Mouse (Mus musculus): Measurements from ENCODE around the gene Mylpf. TPM values are rescaled to one million over a fixed set of nuclear protein-coding genes. Genes with fewer than 3 reads are reported as not detected.
A peak's percentile ranks its signal among the peaks of the same experiment; 100 is the strongest.

Mylpf gene
- total RNA-seq, 2 experiments from 2014 or later, result 4.3 to 25.5 TPM

DNA sequence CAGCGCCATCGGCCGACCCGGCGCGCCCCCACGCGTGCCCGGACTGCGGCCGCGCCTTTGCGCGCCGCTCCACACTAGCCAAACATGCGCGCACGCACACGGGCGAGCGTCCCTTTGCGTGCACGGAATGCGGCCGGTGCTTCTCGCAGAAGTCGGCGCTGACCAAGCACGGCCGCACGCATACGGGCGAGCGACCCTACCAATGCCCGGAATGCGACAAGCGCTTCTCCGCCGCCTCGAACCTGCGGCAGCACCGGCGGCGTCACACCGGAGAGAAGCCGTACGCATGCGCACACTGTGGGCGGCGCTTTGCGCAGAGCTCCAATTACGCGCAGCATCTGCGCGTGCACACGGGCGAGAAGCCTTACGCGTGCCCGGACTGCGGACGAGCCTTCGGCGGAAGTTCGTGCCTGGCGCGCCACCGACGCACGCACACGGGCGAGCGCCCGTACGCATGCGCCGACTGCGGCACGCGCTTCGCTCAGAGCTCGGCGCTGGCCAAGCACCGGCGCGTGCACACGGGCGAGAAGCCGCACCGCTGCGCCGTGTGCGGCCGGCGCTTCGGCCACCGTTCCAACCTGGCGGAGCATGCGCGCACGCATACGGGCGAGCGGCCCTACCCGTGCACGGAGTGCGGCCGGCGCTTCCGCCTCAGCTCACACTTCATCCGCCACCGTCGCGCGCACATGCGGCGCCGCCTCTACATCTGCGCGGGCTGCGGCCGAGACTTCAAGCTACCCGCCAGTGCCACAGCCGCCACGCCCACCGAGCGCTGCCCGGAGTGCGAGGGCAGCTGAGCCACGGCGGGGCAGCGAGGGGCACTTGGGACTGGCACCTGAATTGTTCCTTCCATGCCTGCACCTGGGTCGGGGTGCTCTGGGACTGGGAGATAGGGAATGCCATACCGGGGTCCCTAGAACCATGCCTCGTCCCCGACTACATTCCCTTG lies 45.4 kb downstream of the Mylpf start:
- ATAC-seq (replicated peaks; ENCODE audit: poor library complexity, severe bottlenecking), result peak; percentile 76

DNA sequence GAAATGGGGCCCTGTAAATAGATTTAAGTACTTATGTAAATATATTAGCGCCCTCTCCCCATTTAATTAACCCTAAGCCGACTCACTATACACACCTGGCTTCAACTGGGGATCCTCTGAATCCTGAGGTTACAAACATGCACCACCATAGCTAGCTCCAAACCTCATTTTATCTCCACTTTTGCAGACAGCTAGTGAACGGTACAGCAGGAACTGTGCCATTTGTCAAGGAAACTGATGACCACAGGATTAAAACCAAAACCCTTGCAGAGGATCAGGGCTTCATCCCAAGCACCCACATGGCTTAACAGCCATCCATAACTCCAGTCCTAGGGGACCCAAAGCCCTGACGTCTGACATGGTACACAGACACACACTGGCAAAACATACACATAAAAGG lies 46.3 kb downstream of the Mylpf start:
- ATAC-seq (replicated peaks; ENCODE audit: poor library complexity, severe bottlenecking), result no peak

DNA sequence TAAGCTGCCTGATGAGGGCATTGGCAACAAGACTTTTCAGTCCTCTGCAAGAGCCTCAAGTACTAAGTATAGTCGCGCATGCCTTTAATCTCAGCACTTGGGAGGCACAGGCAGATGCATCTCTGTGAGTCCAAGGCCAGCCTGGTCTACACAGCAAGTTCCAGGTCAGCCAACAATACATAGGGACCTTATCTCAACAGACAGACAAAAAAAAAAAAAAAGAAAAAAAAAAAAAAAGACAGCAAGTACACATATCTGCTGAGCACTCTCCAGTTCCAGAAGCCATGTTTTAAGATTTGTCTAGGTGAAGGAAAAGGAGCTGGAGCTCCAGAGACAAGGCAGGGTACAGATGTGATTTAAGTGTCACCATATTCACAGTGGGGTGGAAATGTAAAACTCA lies 47.3 kb downstream of the Mylpf start:
- no peak for ATAC-seq (replicated peaks; ENCODE audit: poor library complexity, severe bottlenecking)

DNA sequence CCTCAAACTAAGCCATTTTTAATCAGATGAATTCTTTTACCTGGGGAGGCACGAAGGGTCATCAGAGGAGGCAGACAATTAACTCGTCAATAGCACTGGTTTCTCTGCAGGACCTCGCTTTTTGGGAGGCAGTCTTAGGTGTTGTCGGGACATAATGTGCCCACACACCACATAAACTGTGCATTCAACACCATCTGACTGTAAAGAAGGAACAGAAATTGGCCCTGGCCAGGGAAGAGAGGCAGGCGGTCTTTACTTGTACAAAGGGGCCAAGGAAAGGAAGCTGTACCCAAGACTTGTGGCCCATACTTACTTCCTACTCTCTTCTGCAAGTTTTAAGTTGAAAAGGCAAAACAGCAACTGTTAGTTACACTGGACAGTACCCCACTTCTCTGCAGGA lies 47.8 kb downstream of the Mylpf start:
- 0 out of 2 replicates have a peak, but pooled peaks have one; percentile 4 for ATAC-seq (replicated peaks; ENCODE audit: poor library complexity, severe bottlenecking)

DNA sequence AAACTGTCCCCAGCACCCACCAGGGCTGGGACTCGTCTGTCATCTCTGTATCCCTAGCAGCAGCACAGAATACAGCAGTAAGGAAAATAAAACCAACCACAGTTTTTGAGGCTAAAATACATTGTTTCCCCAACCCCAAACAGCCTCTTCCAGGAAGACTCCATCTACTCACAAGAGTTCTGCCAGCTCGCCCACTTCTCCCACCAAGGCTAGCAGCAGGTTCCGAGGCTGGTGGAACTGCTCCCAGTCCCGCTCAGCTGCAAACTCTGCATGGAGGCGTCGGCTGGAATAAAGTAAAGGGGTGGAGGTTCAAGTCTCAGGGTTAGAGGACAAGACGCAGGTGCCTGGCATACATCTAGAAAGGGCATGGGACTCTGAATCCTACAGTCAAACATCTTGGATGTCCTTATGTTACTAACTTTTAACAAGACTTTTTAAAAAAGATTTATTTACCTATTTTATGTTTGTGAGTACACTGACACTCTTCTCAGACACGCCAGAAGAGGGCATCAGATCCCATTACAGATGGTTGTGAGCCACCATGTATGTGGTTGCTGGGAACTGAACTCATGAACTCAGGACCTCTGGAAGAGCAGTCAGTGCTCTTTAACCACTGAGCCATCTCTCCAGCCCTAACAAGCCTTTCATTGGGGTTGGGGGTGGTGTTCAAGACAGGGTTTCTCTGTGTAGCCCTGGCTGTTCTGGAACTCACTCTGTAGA lies 50.7 kb downstream of the Mylpf start:
- ATAC-seq (replicated peaks; ENCODE audit: poor library complexity, severe bottlenecking), result no peak

DNA sequence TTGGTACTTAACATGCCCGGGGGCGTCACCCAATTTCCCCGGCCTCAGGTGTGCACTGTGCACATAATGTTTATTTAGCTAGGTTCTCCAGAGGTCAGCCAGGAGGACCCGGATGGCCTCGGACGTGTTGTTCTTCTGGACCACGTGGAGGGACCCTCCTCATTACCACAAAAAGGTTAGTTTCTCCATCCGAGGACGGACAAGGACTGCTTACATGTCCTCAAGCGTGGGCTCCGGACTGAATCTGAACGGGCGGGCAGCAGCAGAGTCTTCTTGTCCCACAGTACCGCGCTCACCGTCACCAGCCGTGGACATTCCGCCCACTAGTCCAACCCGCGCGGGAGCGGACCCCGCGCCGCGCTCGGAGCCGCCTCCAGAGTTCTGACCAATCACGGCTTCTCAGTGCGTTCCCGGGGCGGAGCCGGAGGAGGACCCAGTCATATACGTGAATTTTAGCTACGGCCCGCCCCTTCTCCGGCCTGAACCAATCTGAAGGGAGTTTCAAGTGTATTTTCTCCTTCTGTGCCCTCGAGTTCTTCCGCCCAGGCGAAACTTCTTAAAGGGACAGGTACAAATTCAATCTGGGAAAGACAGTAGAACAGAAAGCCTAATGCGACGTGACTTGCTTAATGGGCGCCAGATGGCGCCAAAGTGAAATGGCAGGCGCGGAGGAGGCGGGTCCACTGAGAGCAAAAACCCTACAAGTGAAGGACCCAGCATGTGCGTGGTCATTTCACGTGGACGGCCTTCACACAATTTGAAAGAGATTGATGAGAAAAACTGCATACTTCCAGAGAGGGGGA lies 51.8 kb downstream of the Mylpf start, which contains the start of gene Dctpp1:
Gene Dctpp1, minus strand, starts transcription at position 401 of the 803 bp plus-strand sequence.
- ATAC-seq (replicated peaks; ENCODE audit: poor library complexity, severe bottlenecking), result peak; percentile 93

DNA sequence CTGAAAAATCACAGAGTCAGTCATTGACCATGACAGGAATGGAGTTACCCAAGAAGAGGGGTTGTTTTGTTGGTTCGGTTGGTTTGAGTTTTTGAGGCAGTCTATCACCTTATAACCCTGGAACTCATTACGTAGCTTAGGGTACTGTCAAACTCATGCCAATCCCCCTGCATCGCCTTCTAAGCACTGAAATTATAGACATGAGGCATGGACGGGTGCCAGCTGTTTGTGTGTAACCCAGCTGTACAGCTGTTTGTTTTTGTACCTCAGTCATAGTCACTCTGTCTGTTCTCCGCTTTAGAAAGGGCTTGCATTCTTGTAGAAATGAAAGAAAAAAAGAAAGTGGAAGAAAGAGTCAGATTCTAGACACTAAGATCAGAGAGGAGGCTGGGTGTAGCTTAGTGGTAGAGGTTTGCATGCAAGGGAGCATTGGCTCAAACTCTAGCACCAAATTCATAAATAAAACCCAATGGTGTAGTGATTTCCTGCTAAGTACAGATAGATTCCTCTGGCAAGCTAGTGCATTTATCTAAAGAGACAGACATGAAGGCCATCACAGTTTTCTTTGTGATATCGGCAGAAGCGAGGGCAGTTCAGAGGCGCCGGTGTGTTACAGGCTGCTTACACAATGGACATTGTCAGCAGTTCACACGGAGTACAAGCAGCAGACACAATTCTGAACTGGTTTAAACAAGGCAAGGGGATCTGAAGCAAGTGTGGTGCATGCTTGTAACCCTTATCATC lies 53.7 kb downstream of the Mylpf start:
- ATAC-seq (replicated peaks; ENCODE audit: poor library complexity, severe bottlenecking), result no peak

DNA sequence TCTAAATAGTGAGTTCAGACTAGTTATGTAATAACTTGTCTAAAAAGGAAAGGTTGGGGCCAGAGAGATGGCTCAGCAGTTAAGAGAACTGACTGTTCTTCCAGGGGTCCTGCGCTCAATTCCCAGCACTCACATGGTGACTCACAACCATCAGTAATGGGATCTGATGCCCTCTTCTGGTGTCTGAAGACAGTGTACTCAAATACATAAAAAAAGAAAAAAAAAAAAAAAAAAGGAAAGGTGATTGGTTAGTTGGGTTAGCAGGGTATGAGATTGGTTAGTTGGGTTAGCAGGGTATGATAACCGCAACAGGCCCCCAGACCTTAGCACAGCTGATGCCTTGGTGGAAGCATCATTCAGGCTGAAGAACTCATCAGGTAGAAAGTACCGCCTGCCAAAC lies 54.8 kb downstream of the Mylpf start:
- ATAC-seq (replicated peaks; ENCODE audit: poor library complexity, severe bottlenecking), result no peak

Other genes starting within 250 kb of the Mylpf start
- 72.3 and 78.9 TPM in 2 replicates for gene Cdipt, start 233.0 kb upstream of the Mylpf start, total RNA-seq (2014; fragmentation: Nextera tagmentation)
- gene Cdipt, start 233.0 kb upstream of the Mylpf start, total RNA-seq (2017), result 38.2 and 63.1 TPM in 2 replicates
- gene Cdiptos, start 232.8 kb upstream of the Mylpf start, total RNA-seq (2014; fragmentation: Nextera tagmentation), result 1.1 and 2.7 TPM in 2 replicates
- 0.26 and 1.1 TPM in 2 replicates for gene Cdiptos, start 232.8 kb upstream of the Mylpf start, total RNA-seq (2017)
- 9.8 and 13.1 TPM in 2 replicates for gene Mvp, start 194.3 kb upstream of the Mylpf start, total RNA-seq (2014; fragmentation: Nextera tagmentation)
- 17.7 and 22.1 TPM in 2 replicates for gene Mvp, start 194.3 kb upstream of the Mylpf start, total RNA-seq (2017)
- not detected in 2 replicates for gene Pagr1b, start 192.4 kb upstream of the Mylpf start, total RNA-seq (2014; fragmentation: Nextera tagmentation)
- 10.5 TPM in 1 of 2 replicates, not detected in the other for gene Pagr1b, start 192.4 kb upstream of the Mylpf start, total RNA-seq (2017)
- gene Pagr1a, start 191.5 kb upstream of the Mylpf start, total RNA-seq (2014; fragmentation: Nextera tagmentation), result 17.5 and 50.8 TPM in 2 replicates
- gene Pagr1a, start 191.5 kb upstream of the Mylpf start, total RNA-seq (2017), result 3.4 and 27.2 TPM in 2 replicates
- gene Gm42742, start 187.8 kb upstream of the Mylpf start, total RNA-seq (2014; fragmentation: Nextera tagmentation), result 2.3 and 28.3 TPM in 2 replicates
- gene Gm42742, start 187.8 kb upstream of the Mylpf start, total RNA-seq (2017), result 32.7 and 35.4 TPM in 2 replicates
- gene Prrt2, start 187.7 kb upstream of the Mylpf start, total RNA-seq (2014; fragmentation: Nextera tagmentation), result 1.8 and 6.9 TPM in 2 replicates
- gene Prrt2, start 187.7 kb upstream of the Mylpf start, total RNA-seq (2017), result 0.43 and 1.6 TPM in 2 replicates
- gene Maz, start 181.9 kb upstream of the Mylpf start, total RNA-seq (2014; fragmentation: Nextera tagmentation), result 143 and 169 TPM in 2 replicates
- 52.5 and 77.5 TPM in 2 replicates for gene Maz, start 181.9 kb upstream of the Mylpf start, total RNA-seq (2017)
- 26.2 and 29.2 TPM in 2 replicates for gene Kif22, start 166.4 kb upstream of the Mylpf start, total RNA-seq (2014; fragmentation: Nextera tagmentation)
- 65.0 and 67.4 TPM in 2 replicates for gene Kif22, start 166.4 kb upstream of the Mylpf start, total RNA-seq (2017)
- gene Zg16, start 121.6 kb upstream of the Mylpf start, total RNA-seq (2014; fragmentation: Nextera tagmentation), result not detected in 2 replicates
- gene Zg16, start 121.6 kb upstream of the Mylpf start, total RNA-seq (2017), result 1.6 and 2.5 TPM in 2 replicates
- 19.3 and 22.1 TPM in 2 replicates for gene AI467606, start 117.5 kb upstream of the Mylpf start, total RNA-seq (2014; fragmentation: Nextera tagmentation)
- gene AI467606, start 117.5 kb upstream of the Mylpf start, total RNA-seq (2017), result 23.5 and 25.9 TPM in 2 replicates
- gene Qprt, start 86.7 kb upstream of the Mylpf start, total RNA-seq (2014; fragmentation: Nextera tagmentation), result 2.7 and 3.1 TPM in 2 replicates
- 0.21 and 1.6 TPM in 2 replicates for gene Qprt, start 86.7 kb upstream of the Mylpf start, total RNA-seq (2017)
- 123 and 159 TPM in 2 replicates for gene Spn, start 71.1 kb upstream of the Mylpf start, total RNA-seq (2014; fragmentation: Nextera tagmentation)
- gene Spn, start 71.1 kb upstream of the Mylpf start, total RNA-seq (2017), result 293 and 356 TPM in 2 replicates
- 21.1 and 44.7 TPM in 2 replicates for gene Cd2bp2, start 12.8 kb upstream of the Mylpf start, total RNA-seq (2014; fragmentation: Nextera tagmentation)
- 44.1 and 58.2 TPM in 2 replicates for gene Cd2bp2, start 12.8 kb upstream of the Mylpf start, total RNA-seq (2017)
- 27.0 and 33.2 TPM in 2 replicates for gene Tbc1d10b, start 422 bp upstream of the Mylpf start, total RNA-seq (2014; fragmentation: Nextera tagmentation)
- gene Tbc1d10b, start 422 bp upstream of the Mylpf start, total RNA-seq (2017), result 26.2 and 35.0 TPM in 2 replicates
- 6.0 and 18.7 TPM in 2 replicates for gene Zfp553, start 24.2 kb downstream of the Mylpf start, total RNA-seq (2014; fragmentation: Nextera tagmentation)
- gene Zfp553, start 24.2 kb downstream of the Mylpf start, total RNA-seq (2017), result 11.4 and 12.0 TPM in 2 replicates
- 17.1 and 23.3 TPM in 2 replicates for gene Sept1, start 24.2 kb downstream of the Mylpf start, total RNA-seq (2014; fragmentation: Nextera tagmentation)
- gene Sept1, start 24.2 kb downstream of the Mylpf start, total RNA-seq (2017), result 29.1 and 33.3 TPM in 2 replicates
- 4.9 and 7.8 TPM in 2 replicates for gene Zfp771, start 35.4 kb downstream of the Mylpf start, total RNA-seq (2014; fragmentation: Nextera tagmentation)
- 5.9 and 10.6 TPM in 2 replicates for gene Zfp771, start 35.4 kb downstream of the Mylpf start, total RNA-seq (2017)
- gene Dctpp1, start 51.8 kb downstream of the Mylpf start, total RNA-seq (2014; fragmentation: Nextera tagmentation), result 99.5 and 126 TPM in 2 replicates
- gene Dctpp1, start 51.8 kb downstream of the Mylpf start, total RNA-seq (2017), result 68.9 and 72.0 TPM in 2 replicates
- gene Sephs2, start 65.2 kb downstream of the Mylpf start, total RNA-seq (2014; fragmentation: Nextera tagmentation), result 63.0 and 70.4 TPM in 2 replicates
- 158 and 176 TPM in 2 replicates for gene Sephs2, start 65.2 kb downstream of the Mylpf start, total RNA-seq (2017)
- gene Itgal, start 87.4 kb downstream of the Mylpf start, total RNA-seq (2014; fragmentation: Nextera tagmentation), result 57.2 and 65.5 TPM in 2 replicates
- gene Itgal, start 87.4 kb downstream of the Mylpf start, total RNA-seq (2017), result 22.4 and 27.1 TPM in 2 replicates
- gene Zfp768, start 136.7 kb downstream of the Mylpf start, total RNA-seq (2014; fragmentation: Nextera tagmentation), result 3.7 and 9.6 TPM in 2 replicates
- gene Zfp768, start 136.7 kb downstream of the Mylpf start, total RNA-seq (2017), result 5.5 and 6.2 TPM in 2 replicates
- gene Zfp747, start 167.2 kb downstream of the Mylpf start, total RNA-seq (2014; fragmentation: Nextera tagmentation), result 1.8 and 4.4 TPM in 2 replicates
- 6.2 and 13.4 TPM in 2 replicates for gene Zfp747, start 167.2 kb downstream of the Mylpf start, total RNA-seq (2017)
- 2.7 and 3.7 TPM in 2 replicates for gene 9130019O22Rik, start 178.3 kb downstream of the Mylpf start, total RNA-seq (2014; fragmentation: Nextera tagmentation)
- 4.1 and 5.5 TPM in 2 replicates for gene 9130019O22Rik, start 178.3 kb downstream of the Mylpf start, total RNA-seq (2017)
- gene E430018J23Rik, start 184.7 kb downstream of the Mylpf start, total RNA-seq (2014; fragmentation: Nextera tagmentation), result 2.5 TPM in 1 of 2 replicates, not detected in the other
- 4.2 and 8.9 TPM in 2 replicates for gene E430018J23Rik, start 184.7 kb downstream of the Mylpf start, total RNA-seq (2017)
- 8.9 and 10.8 TPM in 2 replicates for gene Zfp764, start 197.9 kb downstream of the Mylpf start, total RNA-seq (2014; fragmentation: Nextera tagmentation)
- 12.5 and 15.1 TPM in 2 replicates for gene Zfp764, start 197.9 kb downstream of the Mylpf start, total RNA-seq (2017)
- 13.5 and 17.6 TPM in 2 replicates for gene Zfp688, start 213.2 kb downstream of the Mylpf start, total RNA-seq (2014; fragmentation: Nextera tagmentation)
- gene Zfp688, start 213.2 kb downstream of the Mylpf start, total RNA-seq (2017), result 7.1 and 12.5 TPM in 2 replicates
- 0.70 and 3.9 TPM in 2 replicates for gene Zfp689, start 240.3 kb downstream of the Mylpf start, total RNA-seq (2014; fragmentation: Nextera tagmentation)
- gene Zfp689, start 240.3 kb downstream of the Mylpf start, total RNA-seq (2017), result 2.7 and 3.6 TPM in 2 replicates

All from granulocyte monocyte progenitor cell, adult 5-6 weeks (primary cell).